Mouse (Mus musculus) neural tube, embryonic 14.5 days (tissue): ENCODE results near the gene Olfr251. TPM values are rescaled to one million over a fixed set of nuclear protein-coding genes. Genes with fewer than 3 reads are reported as not detected.

Experiments used
- ATAC-seq: fragments of 200-750 bp; cut with Nextera tagmentation; 2 replicates; pipeline ENCODE4 v1.8.0; 2017; ENCODE audit warnings: low read depth, mild to moderate bottlenecking, moderate TSS enrichment, moderate library complexity
- H3K27ac ChIP-seq: fragments of 300-500 bp; sonication (generic); 2 replicates; pipeline ENCODE4 v1.5.1; 2014; ENCODE audit warnings: low read depth, mild to moderate bottlenecking, control low read depth, low read length, moderate library complexity, mixed read lengths
- H3K27me3 ChIP-seq: fragments of 300-500 bp; sonication (generic); 2 replicates; pipeline ENCODE4 v1.6.1; 2014; ENCODE audit warnings: low read length; ENCODE audit not compliant: control insufficient read depth, insufficient read depth
- H3K36me3 ChIP-seq: fragments of 300-500 bp; sonication (generic); 2 replicates; pipeline ENCODE4 v1.6.1; 2014; ENCODE audit warnings: low read length, mixed read lengths; ENCODE audit not compliant: control insufficient read depth, insufficient read depth
- H3K4me1 ChIP-seq: fragments of 300-500 bp; sonication (generic); 2 replicates; pipeline ENCODE4 v1.6.1; 2014; ENCODE audit warnings: low read length; ENCODE audit not compliant: control insufficient read depth, insufficient read depth
- H3K4me2 ChIP-seq: fragments of 300-500 bp; sonication (generic); 2 replicates; pipeline ENCODE4 v1.6.1; 2014; ENCODE audit warnings: mild to moderate bottlenecking, low read depth, low read length, control low read depth
- H3K4me3 ChIP-seq: fragments of 300-500 bp; sonication (generic); 2 replicates; pipeline ENCODE4 v1.5.1; 2014; ENCODE audit warnings: low read depth, low read length, control low read depth, mixed read lengths
- H3K9ac ChIP-seq: fragments of 300-500 bp; sonication (generic); replicated peaks from 2 replicates; pipeline ENCODE4 v1.6.1; 2014; ENCODE audit warnings: low read depth, mild to moderate bottlenecking, control low read depth, low read length, mixed read lengths
- H3K9me3 ChIP-seq: fragments of 300-500 bp; sonication (generic); 2 replicates; pipeline ENCODE4 v1.6.1; 2016; ENCODE audit warnings: low read length; ENCODE audit not compliant: control insufficient read depth
- WGBS: fragments of 180-500 bp; shearing (Covaris S2); extraction: QIAGEN DNeasy Blood & Tissue Kit; methylation state at CpG from one replicate; pipeline ENCODE4 v1.1.7; 2014; 5-methylcytosine and 5-hydroxymethylcytosine counted together
- polyA plus RNA-seq: library from polyadenylated mRNA; unstranded; fragments of >200 nt; fragmentation: Nextera tagmentation; extraction: Ambion mirVana; gene quantifications from 2 replicates; pipeline ENCODE4 v1.2.1, GENCODE M21; 2014

The Olfr251 gene
- polyA plus RNA-seq, 1 experiment from 2014 or later, result not detected

DNA sequence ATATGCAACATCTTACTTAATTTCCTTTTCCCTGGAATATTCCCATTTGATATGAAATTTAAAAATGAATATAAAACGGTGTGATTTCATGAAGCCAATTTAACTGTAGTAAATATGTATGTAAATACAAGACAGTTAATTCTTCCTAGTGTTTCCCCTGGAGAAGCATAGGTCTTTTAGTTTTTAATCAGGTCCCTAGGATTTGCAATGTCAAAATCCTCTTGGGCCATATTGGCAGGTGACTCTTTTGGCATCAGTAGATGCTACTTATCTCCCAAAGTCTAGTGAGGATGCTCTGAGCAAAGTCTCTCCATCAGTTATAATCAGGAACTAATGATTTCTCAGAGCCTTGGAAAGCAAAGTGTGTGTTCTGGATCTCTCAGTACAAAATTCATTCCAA lies 52.3 kb downstream of the Olfr251 start, which contains the start of gene Olfr901:
Olfr901 (plus strand) TSS at position 301 of the 400 bp plus-strand sequence.
- no peak for ATAC-seq
- Histone ChIP-seq H3K27ac (no peak within 1 kb of the TSS), H3K4me2 (no peak within 1 kb of the TSS), H3K36me3 (no peaks in the 10 kb centered on the region), H3K9me3 (peaks cover 2% of the 10 kb centered on the region; the same call in 1 of the 2 replicates), H3K4me1 (no peaks in the 10 kb centered on the region), H3K27me3 (no peaks in the 10 kb centered on the region), H3K4me3 (no peak within 1 kb of the TSS), H3K9ac (no peak within 1 kb of the TSS)
- 83% methylated on average over 1 of the region's 1 CpGs for WGBS

Other genes with a start within 250 kb of the Olfr251 start
- gene Olfr890, start 234.6 kb upstream of the Olfr251 start, polyA plus RNA-seq, result not detected in 2 replicates
- gene Olfr891, start 196.3 kb upstream of the Olfr251 start, polyA plus RNA-seq, result not detected in 2 replicates
- not detected in 2 replicates for gene Olfr893, start 168.7 kb upstream of the Olfr251 start, polyA plus RNA-seq
- gene Olfr894, start 159.0 kb upstream of the Olfr251 start, polyA plus RNA-seq, result not detected in 2 replicates
- gene Olfr143, start 124.3 kb upstream of the Olfr251 start, polyA plus RNA-seq, result not detected in 2 replicates
- gene Olfr895, start 109.2 kb upstream of the Olfr251 start, polyA plus RNA-seq, result not detected in 2 replicates
- not detected in 2 replicates for gene Olfr896-ps1, start 86.0 kb upstream of the Olfr251 start, polyA plus RNA-seq
- not detected in 2 replicates for gene Olfr25, start 48.0 kb upstream of the Olfr251 start, polyA plus RNA-seq
- gene Olfr898, start 28.7 kb upstream of the Olfr251 start, polyA plus RNA-seq, result not detected in 2 replicates
- not detected in 2 replicates for gene Olfr250, start 10.2 kb upstream of the Olfr251 start, polyA plus RNA-seq
- gene Olfr147, start 24.6 kb downstream of the Olfr251 start, polyA plus RNA-seq, result not detected in 2 replicates
- not detected in 2 replicates for gene Olfr901, start 52.4 kb downstream of the Olfr251 start, polyA plus RNA-seq
- not detected in 2 replicates for gene Olfr902, start 70.6 kb downstream of the Olfr251 start, polyA plus RNA-seq
- gene Olfr904, start 86.1 kb downstream of the Olfr251 start, polyA plus RNA-seq, result not detected in 2 replicates
- gene Olfr905, start 94.0 kb downstream of the Olfr251 start, polyA plus RNA-seq, result not detected in 2 replicates
- gene Olfr906, start 110.0 kb downstream of the Olfr251 start, polyA plus RNA-seq, result not detected in 2 replicates
- gene Olfr907, start 118.7 kb downstream of the Olfr251 start, polyA plus RNA-seq, result not detected in 2 replicates
- gene Olfr911-ps1, start 144.5 kb downstream of the Olfr251 start, polyA plus RNA-seq, result not detected in 2 replicates
- not detected in 2 replicates for gene Olfr910, start 160.8 kb downstream of the Olfr251 start, polyA plus RNA-seq
- not detected in 2 replicates for gene Olfr912, start 203.1 kb downstream of the Olfr251 start, polyA plus RNA-seq
- gene Olfr913, start 215.7 kb downstream of the Olfr251 start, polyA plus RNA-seq, result not detected in 2 replicates
- not detected in 2 replicates for gene Olfr914, start 228.0 kb downstream of the Olfr251 start, polyA plus RNA-seq